Mouse (Mus musculus): ENCODE data around the gene Aco2. TPM values are rescaled to one million over a fixed set of nuclear protein-coding genes. Genes with fewer than 3 reads are reported as not detected.

Aco2 gene
- 137 and 147 TPM in 2 replicates for polyA plus RNA-seq (2012; rRNA removed)

DNA sequence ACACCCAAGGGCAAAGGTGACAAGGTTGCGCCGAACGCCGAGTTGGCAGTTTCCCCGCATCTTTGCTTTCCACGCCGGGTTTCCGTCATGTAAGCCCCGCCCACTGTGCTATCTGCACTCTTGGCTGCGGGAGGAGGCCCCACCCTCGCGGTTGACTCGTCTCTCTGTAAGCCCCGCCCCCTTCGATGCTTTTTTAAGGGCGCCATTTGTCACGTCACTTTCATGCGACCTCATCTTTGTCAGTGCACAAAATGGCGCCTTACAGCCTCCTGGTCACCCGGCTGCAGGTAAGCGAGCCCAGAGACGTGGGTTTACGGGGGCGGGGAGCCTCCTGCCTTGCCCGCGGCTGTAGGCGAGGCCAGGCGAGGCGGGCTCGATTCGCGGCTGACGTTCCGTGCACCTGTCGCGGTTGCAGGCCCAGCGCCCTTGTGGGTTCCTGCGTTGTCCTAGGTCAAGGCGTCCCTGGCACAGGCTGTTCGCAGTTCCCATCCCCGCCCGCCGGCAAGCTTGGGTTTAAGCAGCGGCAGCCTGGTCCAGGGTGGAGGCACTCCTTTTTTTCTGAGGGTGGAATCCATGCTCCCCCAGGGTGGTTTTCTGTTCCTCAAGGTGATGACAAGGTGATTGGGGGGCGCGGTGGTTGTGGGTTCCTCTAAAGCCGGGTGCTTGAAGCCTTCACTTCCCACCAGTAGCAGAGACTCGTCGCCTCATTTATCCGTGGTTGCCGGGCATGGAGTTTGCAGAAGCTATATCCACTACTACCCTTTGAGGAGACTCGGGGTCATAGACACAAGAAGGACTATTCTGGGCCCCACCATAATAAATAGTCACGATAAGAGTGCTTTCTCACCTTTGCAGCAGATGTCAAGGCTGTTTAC lies at the start of gene Aco2:
Gene Aco2 (plus strand): TSS at position 48 of the 875 bp plus-strand sequence.

GRCm38 (mm10) chr15:81858517-81859329 lies 13.4 kb upstream of the Aco2 start, which contains the start of gene Tob2:
Gene Tob2, minus strand, starts transcription at chr15:81858796.

DNA sequence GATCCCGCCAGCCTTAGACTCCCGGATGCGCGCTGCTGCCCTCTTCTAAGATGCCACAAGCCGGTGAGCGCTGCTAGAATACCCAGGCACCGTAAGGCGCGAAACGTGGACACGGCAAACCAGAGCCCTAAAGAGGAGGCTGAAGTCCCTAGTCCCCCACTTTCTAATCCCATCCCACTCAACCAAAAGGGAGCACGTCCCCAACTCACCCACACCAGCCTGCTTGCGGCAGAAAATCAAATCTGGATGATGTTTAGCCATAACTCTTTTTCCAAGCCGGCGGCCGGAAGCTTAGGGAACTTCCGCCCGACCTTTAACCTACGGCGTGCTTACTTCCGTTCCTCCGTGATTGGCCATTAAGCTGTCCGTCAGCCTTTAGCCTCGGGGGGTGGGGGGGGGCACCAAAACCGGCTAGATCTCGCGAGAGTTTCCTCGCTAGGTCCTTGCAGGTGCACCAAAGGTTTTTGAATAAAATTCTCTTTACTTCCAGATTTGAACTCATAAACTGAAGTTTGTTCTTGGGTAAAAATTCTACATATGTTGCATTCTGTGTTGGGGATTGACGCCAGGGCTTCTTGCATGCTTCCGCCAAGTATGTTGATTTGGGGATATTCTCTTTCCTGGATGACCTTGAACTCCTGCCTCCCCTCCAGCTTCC lies 376 bp upstream of the Aco2 start, which contains the start of gene Phf5a:
Gene Phf5a (minus strand): TSS at position 308 of the 658 bp plus-strand sequence.

DNA sequence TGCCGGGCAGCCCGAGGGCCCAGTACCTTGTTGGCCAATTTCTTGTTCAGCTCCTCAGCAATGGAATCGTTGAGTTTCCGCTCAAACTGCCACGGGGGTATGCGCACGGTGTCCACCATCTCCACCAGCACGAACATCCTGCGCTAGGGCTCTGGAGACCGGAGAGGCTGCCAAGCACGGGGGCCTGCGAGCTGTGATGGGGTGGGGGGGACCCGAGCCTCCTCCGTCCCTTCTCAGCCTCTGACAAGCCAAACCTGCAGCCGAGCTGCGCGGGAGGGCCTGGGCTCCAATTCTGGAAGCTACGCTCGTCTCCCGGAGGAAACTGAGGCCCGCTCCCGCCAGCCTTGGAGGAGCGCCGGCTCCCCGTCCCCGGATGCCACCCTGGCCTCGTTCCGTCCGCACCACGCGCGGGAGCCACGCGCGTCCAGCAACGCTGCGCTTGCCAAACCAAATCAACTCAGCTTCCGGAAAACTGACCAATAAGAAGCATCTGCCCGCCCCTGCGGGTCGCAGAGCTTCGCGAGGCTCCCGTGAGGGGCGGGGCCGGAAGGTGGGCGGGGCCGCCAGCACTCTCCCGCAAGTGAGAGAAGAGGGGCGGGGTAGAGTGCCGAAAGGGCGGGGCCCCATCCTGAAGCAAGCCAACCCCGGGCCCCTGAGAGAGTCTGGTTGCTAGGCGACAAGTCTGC lies 53.8 kb downstream of the Aco2 start, which contains the start of gene Polr3h:
Gene Polr3h (minus strand): TSS at position 481 of the 686 bp plus-strand sequence.

DNA sequence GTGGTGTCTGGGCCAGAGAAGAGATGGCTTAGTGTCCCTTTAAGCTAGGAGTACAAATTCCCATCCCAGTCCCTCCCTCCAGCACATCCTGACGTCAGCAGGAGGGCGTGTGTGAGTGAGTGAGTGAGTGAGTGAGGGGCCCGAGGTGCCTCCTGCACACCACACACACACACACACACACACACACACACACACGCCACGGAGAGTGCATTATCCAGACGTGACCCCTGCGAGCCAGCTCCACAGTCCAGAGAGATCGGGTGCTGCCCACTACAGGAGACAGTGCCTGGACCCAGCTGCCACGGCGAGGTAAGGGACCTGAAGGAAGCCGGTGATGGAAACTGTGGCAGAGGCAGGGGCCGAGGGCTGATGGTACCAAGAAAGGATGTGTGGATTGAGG lies 64.6 kb downstream of the Aco2 start, which contains the start of gene Csdc2:
Gene Csdc2 (plus strand): TSS at position 81 of the 400 bp plus-strand sequence.

DNA sequence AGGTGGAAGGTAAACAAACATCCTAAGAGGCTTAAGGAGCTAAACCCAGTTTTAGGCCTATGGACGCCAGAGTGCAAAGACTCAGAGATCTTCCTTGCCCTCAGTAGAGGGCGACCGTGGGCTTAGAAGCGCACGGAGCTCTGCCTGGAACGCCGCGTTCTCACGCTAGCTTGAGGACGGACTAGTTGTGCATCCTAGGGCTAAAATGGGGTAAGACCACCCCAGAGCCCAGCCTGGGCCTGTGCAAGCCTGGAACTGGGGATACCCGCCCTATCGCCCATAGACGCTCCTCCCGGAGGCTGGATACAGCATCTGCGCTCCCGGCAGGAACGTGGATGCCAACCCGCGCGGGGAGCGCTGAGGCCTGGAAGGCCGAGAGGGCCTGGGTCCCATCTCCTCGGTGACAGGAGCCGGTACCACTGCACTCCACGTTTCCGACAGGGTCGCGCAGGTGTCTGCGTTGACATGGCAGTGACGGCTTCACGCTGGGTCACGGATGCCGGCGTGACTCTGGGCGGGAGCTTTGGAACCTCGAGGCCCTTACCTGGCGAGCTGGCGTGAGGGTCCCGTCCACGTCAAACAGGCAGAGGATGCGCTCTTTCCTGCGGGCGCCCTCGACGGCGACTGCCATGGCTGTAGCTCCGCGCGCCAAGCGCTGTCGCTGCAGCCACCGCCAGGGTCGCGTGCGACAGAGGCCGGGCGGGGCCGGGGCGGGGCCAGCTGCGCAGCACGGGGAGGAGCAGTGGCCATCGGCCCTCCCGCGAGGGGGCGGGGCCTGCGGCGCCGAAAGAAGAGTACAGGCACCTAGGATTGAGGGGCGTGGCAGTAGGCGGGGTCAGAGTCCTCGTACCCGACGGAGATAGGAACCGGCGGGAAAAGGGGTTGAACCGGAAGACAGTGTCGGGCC lies 88.3 kb downstream of the Aco2 start, which contains the start of gene Pmm1:
Gene Pmm1 (minus strand): TSS at position 760 of the 907 bp plus-strand sequence.

Other genes with a start within 250 kb of the Aco2 start
- gene L3mbtl2, start 208.4 kb upstream of the Aco2 start, polyA plus RNA-seq (2012; rRNA removed): 4.5 and 5.4 TPM in 2 replicates
- gene Chadl, start 175.0 kb upstream of the Aco2 start, polyA plus RNA-seq (2012; rRNA removed): 3.8 and 7.7 TPM in 2 replicates
- gene Zc3h7b, start 127.3 kb upstream of the Aco2 start, polyA plus RNA-seq (2012; rRNA removed): 8.7 and 9.2 TPM in 2 replicates
- gene Rangap1, start 126.8 kb upstream of the Aco2 start, polyA plus RNA-seq (2012; rRNA removed): 14.0 and 16.3 TPM in 2 replicates
- 5.7 and 6.1 TPM in 2 replicates for gene Tef, start 69.9 kb upstream of the Aco2 start, polyA plus RNA-seq (2012; rRNA removed)
- gene Tob2, start 13.5 kb upstream of the Aco2 start, polyA plus RNA-seq (2012; rRNA removed): 13.6 and 13.8 TPM in 2 replicates
- 20.7 and 21.6 TPM in 2 replicates for gene Phf5a, start 398 bp upstream of the Aco2 start, polyA plus RNA-seq (2012; rRNA removed)
- gene Polr3h, start 53.9 kb downstream of the Aco2 start, polyA plus RNA-seq (2012; rRNA removed): 4.3 TPM in 2 replicates
- gene Csdc2, start 64.5 kb downstream of the Aco2 start, polyA plus RNA-seq (2012; rRNA removed): 4.6 and 4.8 TPM in 2 replicates
- 30.1 and 41.6 TPM in 2 replicates for gene Pmm1, start 88.6 kb downstream of the Aco2 start, polyA plus RNA-seq (2012; rRNA removed)
- not detected in 2 replicates for gene 1700029P11Rik, start 108.2 kb downstream of the Aco2 start, polyA plus RNA-seq (2012; rRNA removed)
- 5.4 and 5.5 TPM in 2 replicates for gene Xrcc6, start 115.5 kb downstream of the Aco2 start, polyA plus RNA-seq (2012; rRNA removed)
- 16.3 and 33.1 TPM in 2 replicates for gene Desi1, start 161.6 kb downstream of the Aco2 start, polyA plus RNA-seq (2012; rRNA removed)
- gene Snu13, start 175.3 kb downstream of the Aco2 start, polyA plus RNA-seq (2012; rRNA removed): 22.7 and 26.4 TPM in 2 replicates
- gene 4930407I10Rik, start 186.8 kb downstream of the Aco2 start, polyA plus RNA-seq (2012; rRNA removed): not detected in 2 replicates
- 0.04 TPM in 1 of 2 replicates, not detected in the other for gene Mei1, start 197.7 kb downstream of the Aco2 start, polyA plus RNA-seq (2012; rRNA removed)

Data from stomach, adult 2 months (tissue).